Mouse (Mus musculus): ENCODE measurements around the gene Eps15. TPM values are rescaled to one million over a fixed set of nuclear protein-coding genes. Genes with fewer than 3 reads are reported as not detected.

The Eps15 gene
- polyA plus RNA-seq (2015; fragmentation: Nextera tagmentation; extraction: Ambion mirVana): 40.3 and 41.8 TPM in 2 replicates

DNA sequence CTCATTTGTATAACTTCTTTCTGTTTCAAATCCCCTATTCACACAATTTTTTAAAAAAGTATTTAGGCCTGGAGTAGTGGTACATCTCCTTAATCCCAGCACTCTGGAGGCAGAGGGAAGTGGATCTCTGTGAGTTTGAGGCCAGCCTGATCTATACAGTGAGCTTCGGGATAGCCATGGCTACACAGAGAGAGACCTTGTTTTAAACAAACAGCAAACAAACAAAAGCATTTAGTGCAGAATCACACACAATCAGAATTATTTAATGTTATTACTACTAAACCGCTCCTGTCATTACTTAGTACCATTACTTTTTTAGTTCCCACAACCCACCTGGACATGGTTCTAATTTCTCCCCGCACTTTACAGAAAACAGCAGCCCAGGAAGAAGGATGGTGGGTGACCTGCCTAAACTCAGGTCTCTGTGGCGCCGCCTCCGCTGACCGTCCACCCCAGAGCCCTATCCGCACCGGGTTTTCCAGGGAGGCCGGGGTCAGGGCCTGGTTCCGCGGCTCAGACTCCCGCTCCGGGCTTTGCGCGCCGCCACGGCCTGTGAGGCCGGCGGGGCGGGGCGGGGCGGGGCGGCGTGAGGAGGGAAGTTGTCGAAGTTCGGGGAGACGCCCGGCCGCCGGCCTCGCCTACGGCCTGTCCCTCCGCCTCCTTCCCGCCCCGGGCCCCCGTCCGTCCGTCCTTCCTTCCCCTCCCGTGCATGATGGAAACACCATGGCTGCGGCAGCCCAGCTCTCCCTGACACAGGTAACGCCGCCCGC is at the start of gene Eps15:
Gene Eps15, plus strand, starts transcription at position 580 of the 770 bp plus-strand sequence.
- H3K36me3 ChIP-seq (ENCODE audit: control insufficient read depth, insufficient read depth, low read length): no peaks in the 10 kb centered on the region
- peak within 1 kb of the TSS; percentile 96 for H3K9ac ChIP-seq (ENCODE audit: low read length)
- H3K27ac ChIP-seq (ENCODE audit: low read length): peak within 1 kb of the TSS; percentile 90
- H3K9me3 ChIP-seq (replicated peaks; ENCODE audit: control insufficient read depth, low read length): no peaks in the 10 kb centered on the region
- peak; percentile 97 for ATAC-seq (ENCODE audit: insufficient read depth, low FRiP score)
- H3K27me3 ChIP-seq (ENCODE audit: control insufficient read depth, insufficient read depth, low read length): no peaks in the 10 kb centered on the region
- peak within 1 kb of the TSS; percentile 87 for H3K4me2 ChIP-seq (ENCODE audit: low read depth, low read length)
- peak within 1 kb of the TSS; percentile 91 for H3K4me3 ChIP-seq (replicated peaks; ENCODE audit: low read length)
- H3K4me1 ChIP-seq (ENCODE audit: control insufficient read depth, insufficient read depth, low read length): peaks cover 17% of the 10 kb centered on the region
- WGBS: 2% methylated on average over 43 of the region's 44 CpGs

- Histone ChIP-seq H3K9ac (ENCODE audit: low read length) (no peak within 1 kb of the TSS), H3K4me3 (replicated peaks; ENCODE audit: low read length) (no peak within 1 kb of the TSS), H3K4me1 (ENCODE audit: control insufficient read depth, insufficient read depth, low read length) (peaks cover 3% of the 10 kb centered on the region; the same call in 1 of the 2 replicates), H3K9me3 (replicated peaks; ENCODE audit: control insufficient read depth, low read length) (no peaks in the 10 kb centered on the region), H3K27me3 (ENCODE audit: control insufficient read depth, insufficient read depth, low read length) (no peaks in the 10 kb centered on the region), H3K36me3 (ENCODE audit: control insufficient read depth, insufficient read depth, low read length) (no peaks in the 10 kb centered on the region), H3K4me2 (ENCODE audit: low read depth, low read length) (no peak within 1 kb of the TSS), H3K27ac (ENCODE audit: low read length) (no peak within 1 kb of the TSS)
- no peak for ATAC-seq (ENCODE audit: insufficient read depth, low FRiP score)
- WGBS: 84% methylated on average over 2 of the region's 2 CpGs
These were observed 45.9 kb upstream of the Eps15 start, which contains the start of gene Calr4 for GRCm38 (mm10) chr4:109234185-109234584. TSS of gene Calr4 (plus strand) at chr4:109234485.

- H3K9me3 ChIP-seq (replicated peaks; ENCODE audit: control insufficient read depth, low read length): no peaks in the 10 kb centered on the region
- 61% methylated on average over 9 of the region's 9 CpGs for WGBS
- no peaks in the 10 kb centered on the region for H3K36me3 ChIP-seq (ENCODE audit: control insufficient read depth, insufficient read depth, low read length)
- ATAC-seq (ENCODE audit: insufficient read depth, low FRiP score): no peak
- H3K4me3 ChIP-seq (replicated peaks; ENCODE audit: low read length): no peak overlapping the region
- H3K9ac ChIP-seq (ENCODE audit: low read length): no peak overlapping the region
- no peaks in the 10 kb centered on the region for H3K27me3 ChIP-seq (ENCODE audit: control insufficient read depth, insufficient read depth, low read length)
- H3K4me1 ChIP-seq (ENCODE audit: control insufficient read depth, insufficient read depth, low read length): peaks cover 3% of the 10 kb centered on the region; the same call in 1 of the 2 replicates
- no peak overlapping the region for H3K27ac ChIP-seq (ENCODE audit: low read length)
- H3K4me2 ChIP-seq (ENCODE audit: low read depth, low read length): no peak overlapping the region
These were observed 45.2 kb upstream of the Eps15 start for GRCm38 (mm10) chr4:109234806-109235350.

DNA sequence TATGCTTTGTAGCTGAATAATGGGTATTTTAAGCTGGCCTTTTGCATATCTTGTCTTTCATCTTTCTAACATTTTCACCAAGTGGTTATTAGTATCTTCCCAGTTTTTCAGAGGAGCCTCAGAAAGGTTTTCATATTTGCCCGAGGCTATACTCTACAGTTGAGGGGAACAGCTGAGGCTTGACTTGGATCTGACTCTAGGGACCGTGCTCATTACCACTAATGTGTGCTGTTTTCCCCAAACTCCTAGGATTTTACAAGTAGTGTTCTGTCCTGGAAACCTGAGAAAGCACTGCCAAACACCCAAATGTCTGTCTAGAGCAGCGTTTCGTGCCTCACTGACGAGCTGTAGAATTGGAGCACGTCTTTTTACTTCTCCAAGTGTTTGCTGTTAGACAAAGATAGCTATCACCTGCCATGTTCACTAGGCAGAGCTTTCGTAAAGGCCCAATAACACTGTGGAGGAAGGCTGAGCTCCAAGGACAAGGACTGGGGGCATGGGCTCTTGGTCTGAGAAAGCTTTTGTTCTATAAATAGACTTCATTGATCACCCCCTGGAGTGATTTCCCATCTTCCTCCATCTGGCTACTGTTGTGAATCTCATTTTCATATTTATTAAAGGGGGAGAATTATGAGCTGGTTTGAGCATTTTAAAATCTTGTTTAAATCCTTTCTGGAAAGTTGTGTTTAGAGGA is 43.7 kb upstream of the Eps15 start:
- Histone ChIP-seq H3K4me3 (replicated peaks; ENCODE audit: low read length) (no peak overlapping the region), H3K27ac (ENCODE audit: low read length) (no peak overlapping the region), H3K27me3 (ENCODE audit: control insufficient read depth, insufficient read depth, low read length) (no peaks in the 10 kb centered on the region), H3K9ac (ENCODE audit: low read length) (no peak overlapping the region), H3K4me1 (ENCODE audit: control insufficient read depth, insufficient read depth, low read length) (peaks cover 7% of the 10 kb centered on the region), H3K36me3 (ENCODE audit: control insufficient read depth, insufficient read depth, low read length) (no peaks in the 10 kb centered on the region), H3K4me2 (ENCODE audit: low read depth, low read length) (no peak overlapping the region), H3K9me3 (replicated peaks; ENCODE audit: control insufficient read depth, low read length) (no peaks in the 10 kb centered on the region)
- WGBS: 72% methylated on average over 7 of the region's 7 CpGs
- no peak for ATAC-seq (ENCODE audit: insufficient read depth, low FRiP score)

GRCm38 (mm10) chr4:109238428-109239268 is 41.4 kb upstream of the Eps15 start:
- Histone ChIP-seq H3K9ac (ENCODE audit: low read length) (no peak overlapping the region), H3K9me3 (replicated peaks; ENCODE audit: control insufficient read depth, low read length) (no peaks in the 10 kb centered on the region), H3K4me1 (ENCODE audit: control insufficient read depth, insufficient read depth, low read length) (peaks cover 12% of the 10 kb centered on the region), H3K4me3 (replicated peaks; ENCODE audit: low read length) (no peak overlapping the region), H3K27me3 (ENCODE audit: control insufficient read depth, insufficient read depth, low read length) (no peaks in the 10 kb centered on the region), H3K27ac (ENCODE audit: low read length) (peak overlapping the region; percentile 31; the same call in 1 of the 2 replicates), H3K36me3 (ENCODE audit: control insufficient read depth, insufficient read depth, low read length) (no peaks in the 10 kb centered on the region), H3K4me2 (ENCODE audit: low read depth, low read length) (no peak overlapping the region)
- WGBS: 74% methylated on average over 24 of the region's 24 CpGs
- no peak for ATAC-seq (ENCODE audit: insufficient read depth, low FRiP score)

DNA sequence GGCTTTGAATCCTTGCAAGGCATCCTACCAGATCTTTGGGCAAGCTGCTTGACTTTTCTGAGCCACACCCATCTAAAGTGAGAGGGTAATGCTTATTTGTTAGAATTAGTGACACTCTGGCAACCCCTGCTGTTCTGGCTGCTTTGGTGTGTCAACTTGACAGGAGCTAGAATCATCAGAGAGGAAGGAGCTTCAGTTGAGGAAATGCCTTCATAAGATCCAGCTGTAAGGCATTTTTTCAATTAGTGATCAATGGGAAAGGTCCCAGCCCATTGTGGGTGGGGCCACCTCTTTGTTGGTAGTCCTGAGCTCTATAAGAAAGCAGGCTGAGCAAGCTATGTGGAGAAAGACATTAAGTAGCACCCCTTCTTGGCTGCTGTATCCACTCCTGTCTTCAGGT is 38.8 kb upstream of the Eps15 start:
- peak overlapping the region; percentile 54; the same call in 1 of the 2 replicates for H3K27ac ChIP-seq (ENCODE audit: low read length)
- no peaks in the 10 kb centered on the region for H3K9me3 ChIP-seq (replicated peaks; ENCODE audit: control insufficient read depth, low read length)
- no peaks in the 10 kb centered on the region for H3K27me3 ChIP-seq (ENCODE audit: control insufficient read depth, insufficient read depth, low read length)
- H3K9ac ChIP-seq (ENCODE audit: low read length): no peak overlapping the region
- no peaks in the 10 kb centered on the region for H3K36me3 ChIP-seq (ENCODE audit: control insufficient read depth, insufficient read depth, low read length)
- ATAC-seq (ENCODE audit: insufficient read depth, low FRiP score): no peak
- peaks cover 12% of the 10 kb centered on the region for H3K4me1 ChIP-seq (ENCODE audit: control insufficient read depth, insufficient read depth, low read length)
- H3K4me2 ChIP-seq (ENCODE audit: low read depth, low read length): no peak overlapping the region
- no peak overlapping the region for H3K4me3 ChIP-seq (replicated peaks; ENCODE audit: low read length)

DNA sequence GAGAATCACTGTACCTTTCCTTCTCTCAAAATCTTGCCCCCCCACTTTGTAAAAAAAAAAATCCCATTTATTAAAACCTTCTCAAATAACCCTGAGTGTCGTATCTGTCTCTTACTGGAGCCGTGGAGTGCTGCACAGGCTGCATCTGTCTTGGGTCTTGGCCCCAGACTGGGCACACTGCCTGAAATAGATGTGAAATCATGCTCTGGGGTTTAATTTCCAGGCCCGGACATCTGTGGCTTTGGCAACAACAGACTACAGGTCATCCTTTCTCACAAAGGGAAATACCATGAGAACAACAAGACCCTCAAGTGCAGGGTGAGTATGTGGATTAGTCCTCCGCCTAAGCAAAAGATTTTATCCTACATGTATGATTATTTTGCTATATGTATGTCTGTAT is 38.1 kb upstream of the Eps15 start:
- peak; percentile 74; the same call in 1 of the 2 replicates for ATAC-seq (ENCODE audit: insufficient read depth, low FRiP score)

DNA sequence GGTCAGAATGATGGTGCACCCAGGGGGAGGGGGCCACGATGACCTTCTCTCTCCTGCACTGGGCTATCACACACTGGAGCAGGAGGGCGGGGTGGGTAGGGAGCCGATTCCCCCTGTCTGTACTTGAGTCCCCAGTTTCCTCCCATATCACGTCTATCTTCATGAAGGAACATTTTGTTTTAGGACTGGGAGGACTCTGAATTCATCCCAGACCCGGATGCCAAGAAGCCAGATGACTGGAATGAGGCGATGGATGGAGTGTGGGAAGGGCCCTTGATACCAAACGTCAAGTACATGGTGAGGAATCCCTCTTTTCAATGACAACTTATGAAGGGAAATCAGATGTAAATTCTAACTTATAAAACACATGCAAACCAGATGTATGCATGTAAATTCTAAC is 35.6 kb upstream of the Eps15 start:
- H3K4me3 ChIP-seq (replicated peaks; ENCODE audit: low read length): no peak overlapping the region
- H3K9me3 ChIP-seq (replicated peaks; ENCODE audit: control insufficient read depth, low read length): no peaks in the 10 kb centered on the region
- no peak overlapping the region for H3K9ac ChIP-seq (ENCODE audit: low read length)
- H3K4me1 ChIP-seq (ENCODE audit: control insufficient read depth, insufficient read depth, low read length): peaks cover 9% of the 10 kb centered on the region; the same call in 1 of the 2 replicates
- no peak overlapping the region for H3K4me2 ChIP-seq (ENCODE audit: low read depth, low read length)
- no peaks in the 10 kb centered on the region for H3K27me3 ChIP-seq (ENCODE audit: control insufficient read depth, insufficient read depth, low read length)
- no peaks in the 10 kb centered on the region for H3K36me3 ChIP-seq (ENCODE audit: control insufficient read depth, insufficient read depth, low read length)
- H3K27ac ChIP-seq (ENCODE audit: low read length): no peak overlapping the region
- ATAC-seq (ENCODE audit: insufficient read depth, low FRiP score): no peak
- 74% methylated on average over 7 of the region's 7 CpGs for WGBS

More for the DNA sequence above, 38.1 kb upstream of the Eps15 start:
- peak overlapping the region; percentile 54; the same call in 1 of the 2 replicates for H3K27ac ChIP-seq (ENCODE audit: low read length)
- no peak overlapping the region for H3K4me2 ChIP-seq (ENCODE audit: low read depth, low read length)
- H3K9me3 ChIP-seq (replicated peaks; ENCODE audit: control insufficient read depth, low read length): no peaks in the 10 kb centered on the region
- no peaks in the 10 kb centered on the region for H3K36me3 ChIP-seq (ENCODE audit: control insufficient read depth, insufficient read depth, low read length)
- no peak overlapping the region for H3K4me3 ChIP-seq (replicated peaks; ENCODE audit: low read length)
- peaks cover 10% of the 10 kb centered on the region for H3K4me1 ChIP-seq (ENCODE audit: control insufficient read depth, insufficient read depth, low read length)
- WGBS: 41% methylated on average over 4 of the region's 4 CpGs
- no peak overlapping the region for H3K9ac ChIP-seq (ENCODE audit: low read length)
- H3K27me3 ChIP-seq (ENCODE audit: control insufficient read depth, insufficient read depth, low read length): no peaks in the 10 kb centered on the region
